Mouse (Mus musculus): ENCODE results near the gene Dnal1. TPM values are rescaled to one million over a fixed set of nuclear protein-coding genes. Genes with fewer than 3 reads are reported as not detected.
"Not testable (repeated sequence)": the region's sequence is repeated elsewhere in the genome, so short reads cannot be mapped to it uniquely, and the experiment has no call there.

Dnal1 gene
- polyA plus RNA-seq (2015; fragmentation: Nextera tagmentation; extraction: Ambion mirVana), result 1.6 and 2.1 TPM in 2 replicates

DNA sequence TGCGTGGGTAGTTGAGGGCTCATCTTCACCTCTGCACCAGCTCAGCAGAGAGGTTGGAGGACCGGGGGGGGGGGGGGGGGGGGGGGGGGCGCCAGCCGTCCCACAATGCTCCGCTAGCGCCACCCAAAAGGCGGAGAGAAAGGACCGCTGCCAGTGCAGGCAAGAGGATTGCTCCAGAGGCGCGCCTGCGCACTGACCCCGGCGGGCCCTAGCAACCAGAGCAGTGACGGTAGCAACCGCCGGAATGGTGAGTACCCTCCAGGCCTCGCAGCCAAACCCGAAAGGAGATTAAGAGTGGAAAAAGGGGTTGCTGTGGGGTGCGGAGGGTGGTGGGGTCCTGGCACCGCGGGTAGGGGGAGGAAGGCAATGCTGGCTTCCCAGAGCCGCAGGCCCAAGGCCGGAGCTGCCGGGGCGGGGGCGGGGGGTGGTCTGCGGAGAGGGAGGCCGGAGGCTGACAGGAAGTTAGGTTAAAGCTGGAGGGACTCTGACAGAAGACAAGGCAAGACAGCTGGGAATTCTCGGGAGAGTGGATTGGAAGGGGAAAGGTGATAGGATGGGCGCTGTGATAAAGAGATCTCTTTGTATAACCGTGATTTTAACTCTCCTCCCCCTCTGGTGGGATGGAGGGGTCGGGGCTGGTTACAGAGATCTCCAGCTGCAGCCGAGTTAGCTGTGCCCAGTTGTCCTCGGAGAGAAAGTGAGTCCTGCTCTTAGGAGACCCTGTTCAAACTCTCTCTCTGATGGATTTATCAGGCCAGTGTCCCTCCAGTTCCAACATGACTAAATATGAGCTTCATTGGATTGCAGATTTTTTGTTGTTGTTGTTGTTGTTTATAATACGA lies at the start of gene Dnal1:
Gene Dnal1 (plus strand): TSS at position 214 of the 842 bp plus-strand sequence.
- peak; percentile 87 for DNase-seq (ENCODE audit: low spot score)

DNA sequence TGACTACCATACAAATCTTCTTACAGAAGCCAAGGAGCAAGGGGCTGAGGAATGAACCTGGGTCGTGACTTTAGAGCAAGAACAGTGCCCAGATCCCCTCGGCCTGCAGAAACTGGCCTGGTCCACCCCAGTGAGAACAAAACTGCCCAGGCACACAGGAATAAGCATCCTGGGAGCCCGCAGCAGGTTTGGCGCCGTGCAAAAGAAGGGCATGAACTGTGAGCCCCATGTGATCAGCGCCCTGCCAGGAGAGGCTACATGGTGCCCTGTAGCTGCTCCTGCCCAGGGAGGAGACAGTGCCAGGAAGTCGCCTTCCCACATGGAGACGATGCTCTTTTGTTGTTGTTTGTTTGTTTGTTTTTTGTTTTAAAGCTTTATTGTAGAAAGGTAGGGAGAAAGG lies 49.5 kb upstream of the Dnal1 start:
- no peak for DNase-seq (ENCODE audit: low spot score)

DNA sequence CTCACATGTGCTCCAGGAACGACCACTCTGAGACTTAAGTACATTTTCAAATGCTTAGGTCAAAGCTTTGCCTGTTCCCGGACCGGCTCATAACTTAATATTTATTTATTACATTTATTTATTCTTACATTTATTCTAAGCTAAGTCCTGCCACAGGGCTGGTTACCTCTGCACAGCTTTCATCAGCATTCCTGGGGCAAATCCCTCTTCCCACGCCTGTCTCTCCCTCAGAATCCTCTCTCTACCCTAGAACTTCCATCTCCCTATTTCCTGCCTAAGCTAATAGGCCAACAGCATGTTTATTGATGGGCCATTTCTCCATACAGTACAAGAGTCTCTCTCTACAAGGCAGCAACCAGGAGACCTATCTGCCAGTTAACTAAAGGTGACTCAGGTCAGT lies 46.4 kb upstream of the Dnal1 start:
- DNase-seq (ENCODE audit: low spot score), result no peak

DNA sequence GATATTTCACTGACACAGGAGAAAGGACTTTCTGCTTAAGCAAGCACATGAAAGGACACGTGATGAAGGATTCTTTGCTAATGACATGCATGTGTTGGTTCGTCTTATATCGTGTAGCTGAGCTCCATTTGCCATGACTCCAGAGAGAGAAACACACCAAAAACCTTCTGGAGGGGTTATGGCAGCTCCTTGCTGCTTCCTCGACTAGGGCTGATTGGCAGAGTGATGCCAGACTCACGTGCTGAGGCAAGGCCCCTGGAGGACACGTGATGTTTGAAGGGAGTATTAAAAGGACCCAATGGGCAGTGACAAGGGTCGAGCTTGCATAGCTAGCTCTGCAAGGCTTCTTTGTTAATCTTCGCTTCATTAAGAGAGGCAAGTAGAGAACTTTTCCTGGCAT lies 45.9 kb upstream of the Dnal1 start:
- no peak for DNase-seq (ENCODE audit: low spot score)

DNA sequence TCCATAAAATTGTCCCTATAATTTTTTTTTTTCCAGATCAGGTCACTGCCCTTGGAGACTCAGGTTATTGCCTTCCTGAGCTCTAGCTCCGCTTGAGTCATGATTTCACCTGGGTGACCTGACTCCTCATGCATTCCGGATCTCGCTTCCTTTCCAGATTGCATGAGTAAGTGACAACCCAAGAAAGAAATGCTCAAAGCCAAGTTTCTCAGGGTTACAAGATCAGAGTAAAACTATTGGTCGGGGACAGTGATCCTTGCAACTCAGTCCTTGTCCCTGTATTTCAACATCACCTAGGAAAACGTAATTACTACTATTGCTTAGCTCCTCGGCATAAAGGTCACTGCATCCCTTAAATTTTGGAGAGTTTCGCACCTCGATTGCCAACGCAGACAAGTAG lies 45.2 kb upstream of the Dnal1 start, which contains the start of gene Acot5:
Gene Acot5 (plus strand): TSS at position 340 of the 400 bp plus-strand sequence.
- no peak for DNase-seq (ENCODE audit: low spot score)

DNA sequence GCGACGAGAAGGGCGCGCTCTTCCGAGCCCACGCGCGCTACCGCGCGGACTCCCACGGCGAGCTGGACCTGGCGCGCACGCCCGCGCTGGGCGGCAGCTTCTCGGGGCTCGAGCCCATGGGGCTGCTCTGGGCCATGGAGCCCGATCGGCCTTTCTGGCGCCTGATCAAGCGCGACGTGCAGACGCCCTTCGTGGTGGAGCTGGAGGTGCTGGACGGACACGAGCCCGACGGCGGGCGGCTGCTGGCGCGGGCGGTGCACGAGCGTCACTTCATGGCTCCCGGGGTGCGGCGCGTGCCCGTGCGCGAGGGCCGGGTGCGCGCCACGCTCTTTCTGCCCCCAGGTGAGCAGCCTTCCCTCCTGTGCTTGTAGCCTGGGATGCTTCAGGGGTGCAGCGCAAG lies 44.6 kb upstream of the Dnal1 start:
- DNase-seq (ENCODE audit: low spot score), result not testable (repeated sequence)

DNA sequence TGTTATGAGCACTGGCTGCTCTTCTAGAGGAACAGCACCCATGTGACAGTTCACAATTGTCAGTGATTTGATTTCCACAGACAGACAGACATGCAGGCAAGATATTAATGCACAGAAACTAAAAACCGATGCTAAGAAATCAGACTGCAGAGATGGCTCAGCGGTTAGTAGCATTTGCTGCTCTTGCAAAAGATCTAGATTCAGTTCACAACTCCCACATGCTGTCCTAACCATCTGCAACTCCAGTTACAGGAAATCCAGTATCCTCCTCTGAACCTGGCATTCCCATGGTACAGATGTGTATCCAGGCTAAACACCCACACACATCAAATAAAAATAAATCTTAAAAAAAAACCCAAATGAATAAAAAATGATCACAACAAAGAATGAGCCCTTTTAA lies 42.5 kb upstream of the Dnal1 start:
- no peak for DNase-seq (ENCODE audit: low spot score)

DNA sequence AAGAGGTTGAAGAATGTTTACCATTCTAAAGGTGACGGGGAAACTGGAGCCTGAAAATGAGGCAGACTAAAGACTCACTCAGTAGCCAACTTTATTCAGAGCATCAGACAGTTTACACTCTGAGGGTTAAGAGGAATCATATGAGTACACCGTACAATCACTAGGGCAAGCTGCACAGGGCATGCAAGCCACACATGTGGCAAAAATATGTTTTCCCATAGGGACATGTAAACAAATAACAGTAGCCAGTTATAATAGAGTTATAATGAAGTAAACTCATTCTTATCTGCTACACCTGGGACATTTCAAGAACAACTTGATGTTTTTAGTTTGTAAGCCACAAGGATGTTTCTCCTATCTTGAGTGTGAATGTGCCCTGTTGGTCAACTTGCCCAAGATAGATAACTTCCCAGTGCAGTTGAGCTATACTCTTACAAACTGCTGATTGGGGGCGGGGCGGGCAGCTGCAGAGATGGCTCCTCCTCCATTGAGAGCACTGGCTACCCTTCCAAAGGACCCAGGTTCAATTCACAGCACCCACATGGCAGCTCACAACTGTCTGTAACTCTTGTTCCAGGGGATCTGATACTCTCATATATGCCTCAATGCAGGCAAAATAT lies 36.7 kb upstream of the Dnal1 start:
- no peak for DNase-seq (ENCODE audit: low spot score)

DNA sequence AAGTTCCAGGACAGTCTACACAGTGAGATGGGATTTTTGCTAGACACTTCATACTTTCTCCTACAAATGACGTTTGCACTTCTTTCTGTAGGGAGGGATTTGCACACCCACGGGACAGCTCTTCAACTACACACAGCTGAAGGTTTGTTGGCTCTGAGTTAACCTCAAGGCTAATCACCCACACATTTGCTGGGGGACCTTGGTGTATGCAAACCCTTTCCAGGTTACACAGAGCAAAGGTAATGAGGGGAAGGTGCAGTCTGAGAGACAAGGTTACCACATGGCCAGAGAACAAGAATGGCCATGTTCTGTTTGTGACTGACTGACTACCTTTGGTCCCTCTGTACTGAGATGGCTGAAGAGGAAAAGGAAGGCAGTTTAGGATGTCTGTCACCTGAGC lies 30.3 kb upstream of the Dnal1 start:
- DNase-seq (ENCODE audit: low spot score), result no peak

DNA sequence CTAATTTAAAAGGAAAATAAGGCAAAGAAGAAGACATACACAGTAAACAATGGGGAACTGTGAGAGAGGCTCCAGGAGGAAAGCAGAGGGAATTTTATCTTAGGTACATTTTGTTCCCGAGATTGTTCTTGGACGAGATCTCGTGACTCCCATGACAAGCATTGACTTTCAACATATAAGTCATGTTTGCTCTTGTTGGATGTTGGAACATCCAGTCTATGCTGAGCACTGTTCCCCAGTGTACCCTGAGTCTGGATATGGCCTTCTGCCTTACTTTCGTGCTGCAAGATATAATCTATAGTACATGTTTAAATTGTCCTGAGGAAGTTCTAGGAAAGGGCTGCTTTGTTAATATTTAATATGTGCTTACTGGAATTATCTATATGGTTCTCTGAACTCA lies 29.6 kb upstream of the Dnal1 start:
- no peak for DNase-seq (ENCODE audit: low spot score)

DNA sequence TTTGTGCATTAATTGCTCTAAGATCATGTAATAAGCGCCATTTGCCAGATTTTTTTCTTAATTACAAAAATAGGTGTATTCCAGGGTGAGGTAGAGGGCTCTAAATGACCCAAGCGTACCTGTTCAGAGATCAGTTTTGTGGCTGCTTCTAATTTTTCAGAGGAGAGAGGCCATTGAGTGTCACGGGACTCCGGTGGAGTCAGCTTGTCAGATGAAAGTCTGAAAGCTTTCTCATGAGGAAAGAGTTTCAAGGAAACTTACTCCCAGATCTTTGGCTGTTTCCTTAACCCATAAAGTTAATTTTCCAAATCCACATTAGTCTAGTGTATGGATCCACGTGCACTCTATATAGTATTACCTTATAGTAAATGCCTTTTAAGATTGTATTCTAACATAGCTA lies 19.5 kb upstream of the Dnal1 start:
- DNase-seq (ENCODE audit: low spot score), result not testable (repeated sequence)

DNA sequence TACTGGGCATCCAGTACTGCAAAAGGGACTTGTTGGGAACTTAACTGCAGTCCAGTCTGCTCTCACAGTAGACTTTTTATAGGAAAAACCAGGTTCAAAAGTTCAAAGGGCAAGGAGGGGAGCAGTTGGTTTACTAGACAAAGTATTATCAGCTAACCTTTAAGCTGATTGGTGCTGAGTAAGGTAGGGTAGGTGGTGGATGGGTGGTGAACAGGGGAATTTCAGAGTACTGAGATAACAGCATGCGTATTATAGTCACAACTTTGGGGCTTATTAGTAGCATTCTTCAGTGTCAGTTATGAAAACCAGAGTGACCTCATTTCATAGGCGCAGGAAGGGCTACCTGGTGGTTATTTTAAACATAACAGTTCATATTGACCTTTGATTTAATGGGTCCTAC lies 14.6 kb upstream of the Dnal1 start:
- DNase-seq (ENCODE audit: low spot score), result no peak

DNA sequence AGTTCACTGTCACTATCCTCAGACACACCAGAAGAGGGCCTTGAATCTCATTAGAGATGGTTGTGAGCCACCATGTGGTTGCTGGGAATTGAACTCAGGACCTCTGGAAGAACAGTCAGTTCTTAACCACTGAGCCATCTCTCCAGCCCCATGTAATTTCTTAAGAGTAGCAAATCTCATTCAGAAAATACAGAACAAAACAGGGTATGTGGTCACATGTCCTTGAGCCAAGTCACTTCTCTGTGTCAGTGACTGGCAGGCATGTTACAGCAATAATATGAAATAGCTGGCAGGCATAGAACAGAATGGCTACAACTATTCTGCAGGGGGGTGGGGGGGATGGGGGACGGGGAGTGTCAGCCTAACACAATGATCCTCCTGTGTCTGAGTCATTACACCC lies 14.1 kb upstream of the Dnal1 start:
- no peak for DNase-seq (ENCODE audit: low spot score)

DNA sequence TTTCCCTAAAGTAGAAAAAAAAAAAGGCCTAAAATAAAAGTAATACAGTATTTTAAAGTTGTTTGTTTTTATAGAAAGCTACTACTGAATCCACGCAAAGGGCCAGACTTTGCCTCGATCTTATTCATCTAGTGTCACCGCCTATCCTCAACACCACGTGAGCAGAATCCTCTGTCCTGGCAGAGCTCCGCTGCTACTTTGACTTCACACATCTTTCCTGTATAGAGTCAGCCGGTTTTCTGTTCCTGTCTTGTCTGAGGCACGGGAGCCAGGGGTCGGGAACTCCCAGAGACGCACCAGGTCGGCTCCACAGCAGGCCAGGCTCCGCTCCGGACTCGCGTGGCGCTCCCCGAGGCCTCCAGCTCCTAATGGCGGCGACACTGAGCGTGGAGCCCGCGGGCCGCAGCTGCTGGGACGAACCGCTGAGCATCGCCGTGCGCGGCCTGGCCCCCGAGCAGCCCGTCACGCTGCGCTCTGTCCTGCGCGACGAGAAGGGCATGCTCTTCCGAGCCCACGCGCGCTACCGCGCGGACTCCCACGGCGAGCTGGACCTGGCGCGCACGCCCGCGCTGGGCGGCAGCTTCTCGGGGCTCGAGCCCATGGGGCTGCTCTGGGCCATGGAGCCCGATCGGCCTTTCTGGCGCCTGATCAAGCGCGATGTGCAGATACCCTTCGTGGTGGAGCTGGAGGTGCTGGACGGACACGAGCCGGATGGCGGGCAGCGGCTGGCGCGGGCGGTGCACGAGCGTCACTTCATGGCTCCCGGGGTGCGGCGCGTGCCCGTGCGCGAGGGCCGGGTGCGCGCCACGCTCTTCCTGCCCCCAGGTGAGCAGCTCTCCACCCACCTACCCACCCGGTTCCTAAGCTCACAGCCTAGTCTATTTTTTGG lies 13.3 kb upstream of the Dnal1 start, which contains the start of gene Acot6:
Gene Acot6 (plus strand): TSS at position 51 of the 889 bp plus-strand sequence.
- DNase-seq (ENCODE audit: low spot score), result peak; percentile 48

DNA sequence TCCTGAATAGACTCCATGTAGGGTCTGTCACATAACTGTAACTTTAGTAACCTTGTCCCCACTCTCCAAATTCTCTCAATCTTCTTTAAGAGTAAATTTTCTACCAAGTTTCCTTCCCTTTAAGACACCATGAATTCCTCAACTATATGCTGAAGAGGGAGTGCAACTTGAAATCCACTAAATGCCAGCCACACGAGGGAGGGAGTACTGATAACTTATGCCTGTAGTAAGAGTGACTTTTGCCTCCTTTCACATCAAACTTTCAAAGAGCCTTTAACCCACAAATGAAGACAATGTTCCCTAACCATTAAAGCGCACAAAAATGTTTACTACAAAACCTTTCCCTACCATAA lies 12.7 kb upstream of the Dnal1 start:
- no peak for DNase-seq (ENCODE audit: low spot score)

DNA sequence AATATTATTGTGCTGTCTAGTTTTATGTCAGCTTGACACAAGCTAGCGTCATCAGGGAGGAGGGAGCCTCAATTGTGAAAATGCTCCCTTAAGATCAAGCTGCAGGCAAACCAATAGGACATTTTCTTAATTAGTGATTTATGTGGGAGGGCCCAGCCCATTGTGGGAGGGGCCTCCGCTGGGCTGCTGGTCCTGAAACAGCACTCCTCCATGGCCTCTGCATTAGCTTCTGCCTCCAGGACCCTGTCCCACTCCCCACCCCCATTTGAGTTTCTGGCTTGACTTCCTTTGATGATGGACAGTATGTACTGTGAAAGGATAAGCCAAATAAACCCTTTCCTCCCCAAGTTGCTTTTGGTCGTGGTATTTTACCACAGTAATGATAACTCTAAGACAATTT lies 7.2 kb upstream of the Dnal1 start:
- no peak for DNase-seq (ENCODE audit: low spot score)

DNA sequence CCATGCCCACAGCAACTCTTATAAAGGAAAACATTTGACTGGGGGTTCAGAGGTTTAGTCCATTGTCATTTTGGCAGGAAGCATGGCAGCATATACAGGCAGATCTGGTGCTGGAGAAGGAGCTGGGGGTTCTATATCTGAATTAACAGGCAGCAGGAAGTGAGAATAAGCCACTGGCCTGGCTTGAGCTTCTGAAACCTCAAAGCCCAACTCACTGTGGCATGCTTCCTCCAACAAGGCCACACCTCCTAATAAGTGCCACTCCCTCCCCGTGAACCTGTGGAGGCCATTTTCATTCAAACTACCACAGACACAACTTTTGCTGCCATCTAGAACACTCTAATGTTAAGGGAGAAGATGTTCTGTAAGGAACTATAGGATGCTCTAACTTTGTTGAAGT lies 6.5 kb upstream of the Dnal1 start:
- DNase-seq (ENCODE audit: low spot score), result no peak

DNA sequence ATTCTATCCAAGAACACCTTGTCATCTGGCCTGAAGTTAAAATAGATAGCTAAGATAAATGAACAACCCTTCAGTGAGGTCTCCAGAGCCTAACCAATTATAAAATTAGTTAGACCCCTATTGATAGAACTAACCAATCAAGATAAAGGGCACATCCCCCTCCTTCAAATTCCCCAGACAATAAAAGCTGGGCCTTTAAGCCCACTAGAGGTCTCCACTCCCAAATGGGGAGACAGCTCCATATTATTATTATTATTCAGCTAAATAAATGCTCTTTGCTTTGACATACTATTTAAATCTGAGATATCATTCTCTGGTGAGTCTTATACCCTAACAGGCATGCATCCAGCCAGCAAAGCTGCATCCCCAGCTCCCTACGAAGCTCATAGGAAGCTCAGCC lies 4.2 kb upstream of the Dnal1 start:
- no peak for DNase-seq (ENCODE audit: low spot score)

DNA sequence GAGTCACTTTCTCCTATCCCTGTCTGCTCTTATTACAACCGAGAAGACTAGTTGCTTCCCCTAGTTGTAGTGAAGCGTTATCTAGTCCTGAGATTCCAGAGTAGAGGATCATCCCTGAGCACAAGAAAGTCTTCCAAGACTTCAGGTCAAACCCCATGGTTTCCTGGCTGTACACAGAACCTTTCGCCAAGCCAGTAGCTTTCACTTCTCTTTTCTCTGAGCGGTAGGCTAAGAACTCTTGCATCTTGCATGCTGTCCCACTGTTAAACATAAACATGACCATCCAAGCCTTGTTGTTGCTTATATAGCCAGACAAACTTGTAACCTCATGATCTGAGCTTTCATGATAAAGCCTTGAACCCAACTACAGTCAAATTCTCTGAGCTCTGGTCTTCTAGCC lies 3.4 kb upstream of the Dnal1 start:
- no peak for DNase-seq (ENCODE audit: low spot score)

DNA sequence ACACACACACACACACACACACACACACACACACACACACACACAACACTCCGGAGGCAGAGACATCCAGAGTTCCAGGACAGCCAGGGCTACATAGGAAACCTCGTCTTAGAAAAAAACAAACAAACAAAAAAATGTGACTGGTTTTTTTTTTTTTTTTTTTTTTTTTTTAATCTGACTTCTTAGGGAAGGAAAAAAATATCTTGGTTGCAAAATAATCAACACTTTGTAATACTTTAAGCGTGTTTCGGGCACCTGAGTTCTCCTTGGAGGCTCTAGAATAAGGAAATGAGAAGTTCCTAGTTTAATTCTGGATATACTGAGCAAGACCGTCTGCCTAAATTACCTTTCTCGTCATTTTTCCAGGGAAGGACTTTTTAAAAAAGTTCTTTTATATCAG lies 490 bp upstream of the Dnal1 start:
- DNase-seq (ENCODE audit: low spot score), result no peak

DNA sequence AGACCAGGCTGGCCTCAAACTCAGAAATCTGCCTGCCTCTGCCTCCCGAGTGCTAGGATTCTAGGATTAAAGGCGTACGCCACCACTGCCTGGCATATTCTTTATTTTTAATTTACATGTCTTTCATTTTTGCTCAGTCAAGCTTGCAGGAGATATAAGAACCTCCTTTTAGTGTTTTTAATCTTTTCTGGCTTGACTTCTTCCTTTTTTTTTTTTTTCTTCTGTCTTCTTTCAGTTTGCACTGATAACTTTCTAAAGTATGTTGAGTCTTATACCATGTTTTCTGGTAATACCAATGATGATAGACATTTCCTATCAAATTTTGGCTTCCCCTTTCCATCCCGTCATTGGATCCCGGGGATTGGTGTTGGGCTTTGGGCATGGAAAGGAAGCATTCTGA lies 5.4 kb downstream of the Dnal1 start:
- DNase-seq (ENCODE audit: low spot score), result no peak

DNA sequence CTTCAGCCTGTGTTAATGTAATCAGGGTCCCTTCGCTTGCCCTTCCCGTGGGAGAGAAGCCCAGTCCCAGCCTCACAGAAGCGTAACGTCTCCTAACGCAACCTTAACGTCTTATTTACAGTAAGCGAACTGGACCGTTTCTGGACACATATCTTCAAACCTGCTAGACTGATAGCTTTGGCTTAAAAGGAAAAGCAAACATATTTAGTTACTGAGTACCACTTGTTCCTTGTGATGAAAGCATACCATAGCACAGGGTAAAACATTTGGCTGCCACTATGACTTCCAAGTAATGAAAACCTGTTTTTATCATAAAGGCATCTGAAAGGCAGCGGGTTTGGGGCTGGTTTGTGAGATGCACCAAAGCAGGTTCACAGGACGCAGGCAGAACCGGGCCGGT lies 11.7 kb downstream of the Dnal1 start:
- no peak for DNase-seq (ENCODE audit: low spot score)
